Mouse (Mus musculus) gastrocnemius, adult 18-20 months (tissue): ENCODE data around the gene Trim2. TPM values are rescaled to one million over a fixed set of nuclear protein-coding genes. Genes with fewer than 3 reads are reported as not detected.
A peak's percentile ranks its signal among the peaks of the same experiment; 100 is the strongest.

Source experiments
- DNase-seq: peaks from one replicate; pipeline ENCODE4 v3.0.0; 2021; ENCODE audit warnings: low spot score
- total RNA-seq, 2 experiments: library from RNA; stranded (reverse); gene quantifications; 2 replicates each; pipeline ENCODE4 v1.2.3; 2021

Gene Trim2
- total RNA-seq, 2 experiments from 2014 or later = 1.4 to 1.8 TPM

DNA sequence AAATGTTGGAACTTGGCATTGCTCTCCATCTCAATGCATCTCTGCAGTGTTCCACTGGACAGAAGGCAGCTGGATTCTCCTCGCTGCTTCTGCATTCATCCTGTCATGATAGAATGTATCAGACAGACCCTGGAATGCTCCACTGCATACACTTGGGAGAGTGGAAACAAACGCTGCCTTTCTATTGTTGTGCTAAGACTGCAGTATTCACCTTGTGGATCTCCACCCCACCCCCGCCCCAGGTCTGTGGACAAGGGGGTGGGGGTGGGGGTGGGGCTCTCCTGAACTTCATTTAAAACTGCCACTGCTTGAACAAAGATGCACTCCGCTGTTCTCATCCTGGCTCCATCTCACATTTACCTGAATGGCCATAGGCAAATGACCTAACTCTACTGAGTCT, 112.8 kb downstream of the Trim2 start:
- DNase-seq = no peak

DNA sequence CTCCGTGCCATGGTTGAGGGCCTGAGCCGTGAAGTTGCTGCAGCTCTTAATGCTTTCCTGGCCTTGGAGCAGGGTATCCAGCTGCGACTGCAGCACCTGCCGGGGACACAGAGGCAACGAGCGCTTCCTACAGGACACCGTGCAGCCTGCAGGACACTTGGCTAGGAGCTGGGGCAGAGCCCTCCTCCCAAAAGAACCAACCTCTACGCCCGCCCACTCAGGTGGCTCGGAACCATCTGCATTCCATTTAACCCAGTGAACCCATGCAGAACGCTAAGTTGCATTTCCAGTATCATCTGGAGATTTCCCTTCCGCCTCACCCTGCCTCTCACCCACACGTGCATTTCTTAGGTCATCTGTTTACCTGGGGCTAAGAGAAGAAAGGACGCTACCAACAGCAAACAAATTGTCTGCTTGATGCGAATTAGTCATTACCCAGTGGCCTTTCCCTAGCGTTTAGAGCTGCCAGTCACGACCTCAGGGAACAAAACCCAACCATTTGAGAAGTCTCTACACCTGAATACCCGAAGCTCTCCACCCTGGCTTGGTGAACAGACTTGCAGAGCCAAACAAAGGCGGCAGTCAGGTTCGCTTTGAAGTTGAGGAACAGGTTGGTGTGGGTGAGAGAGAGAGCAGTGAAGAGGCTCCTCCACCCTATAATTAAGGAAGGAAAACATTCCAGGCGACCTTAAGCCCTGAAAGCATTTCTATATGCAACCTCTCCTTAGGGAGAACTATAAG, 115.4 kb downstream of the Trim2 start:
- DNase-seq = no peak

DNA sequence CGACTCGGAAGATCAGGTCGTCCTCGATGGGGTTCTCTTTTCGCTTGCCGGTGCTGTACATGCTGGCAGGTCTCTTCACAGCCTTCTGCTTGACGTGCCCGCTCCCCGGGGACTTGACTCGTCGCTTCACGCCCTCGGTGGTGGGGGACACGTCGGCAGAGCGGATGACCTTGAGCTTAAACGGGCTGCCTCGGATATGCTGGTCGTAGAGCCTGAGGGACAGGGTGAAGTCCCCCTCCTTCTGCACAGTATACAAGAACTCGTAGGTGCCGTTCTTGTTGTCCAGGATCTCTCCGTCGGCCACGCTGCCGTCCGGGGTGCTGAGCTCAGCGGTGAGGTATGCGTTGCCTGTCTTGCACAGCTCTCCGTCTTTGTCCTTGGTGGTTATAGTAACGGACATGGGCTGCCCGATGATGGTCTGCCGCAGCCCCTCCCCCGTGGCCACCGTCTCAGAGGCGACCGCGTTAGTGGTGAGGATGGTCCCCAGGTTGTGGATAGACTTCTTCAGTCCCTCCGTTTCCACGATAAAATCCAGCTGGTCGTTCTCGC, 116.1 kb downstream of the Trim2 start:
- DNase-seq = no peak

GRCm38 (mm10) chr3:84189629-84190173, 117.0 kb downstream of the Trim2 start:
- no peak for DNase-seq

- no peak for DNase-seq
These were observed 125.0 kb downstream of the Trim2 start for GRCm38 (mm10) chr3:84181717-84182116.

- no peak for DNase-seq
These were observed 125.6 kb downstream of the Trim2 start for GRCm38 (mm10) chr3:84181102-84181501.

- DNase-seq = no peak
These were observed 126.4 kb downstream of the Trim2 start for GRCm38 (mm10) chr3:84180304-84180703.

DNA sequence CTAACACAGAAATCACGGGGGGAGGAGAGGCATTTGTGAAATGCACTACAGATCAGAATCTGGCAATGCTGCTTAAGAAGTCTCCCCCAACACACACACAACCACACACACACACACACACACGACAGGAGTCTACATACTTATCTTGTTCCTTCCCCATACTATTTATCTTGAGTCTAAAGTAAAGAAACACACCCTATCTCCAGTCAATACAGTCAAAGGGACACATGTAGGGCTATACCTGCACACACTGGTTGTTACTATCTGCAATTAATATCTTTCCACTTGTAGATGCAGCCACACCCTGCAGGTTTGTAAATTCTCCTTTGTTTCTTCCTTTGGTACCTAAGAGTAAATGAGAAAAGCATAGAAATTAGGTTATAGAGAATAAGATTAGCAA, 128.8 kb downstream of the Trim2 start:
- DNase-seq = no peak

DNA sequence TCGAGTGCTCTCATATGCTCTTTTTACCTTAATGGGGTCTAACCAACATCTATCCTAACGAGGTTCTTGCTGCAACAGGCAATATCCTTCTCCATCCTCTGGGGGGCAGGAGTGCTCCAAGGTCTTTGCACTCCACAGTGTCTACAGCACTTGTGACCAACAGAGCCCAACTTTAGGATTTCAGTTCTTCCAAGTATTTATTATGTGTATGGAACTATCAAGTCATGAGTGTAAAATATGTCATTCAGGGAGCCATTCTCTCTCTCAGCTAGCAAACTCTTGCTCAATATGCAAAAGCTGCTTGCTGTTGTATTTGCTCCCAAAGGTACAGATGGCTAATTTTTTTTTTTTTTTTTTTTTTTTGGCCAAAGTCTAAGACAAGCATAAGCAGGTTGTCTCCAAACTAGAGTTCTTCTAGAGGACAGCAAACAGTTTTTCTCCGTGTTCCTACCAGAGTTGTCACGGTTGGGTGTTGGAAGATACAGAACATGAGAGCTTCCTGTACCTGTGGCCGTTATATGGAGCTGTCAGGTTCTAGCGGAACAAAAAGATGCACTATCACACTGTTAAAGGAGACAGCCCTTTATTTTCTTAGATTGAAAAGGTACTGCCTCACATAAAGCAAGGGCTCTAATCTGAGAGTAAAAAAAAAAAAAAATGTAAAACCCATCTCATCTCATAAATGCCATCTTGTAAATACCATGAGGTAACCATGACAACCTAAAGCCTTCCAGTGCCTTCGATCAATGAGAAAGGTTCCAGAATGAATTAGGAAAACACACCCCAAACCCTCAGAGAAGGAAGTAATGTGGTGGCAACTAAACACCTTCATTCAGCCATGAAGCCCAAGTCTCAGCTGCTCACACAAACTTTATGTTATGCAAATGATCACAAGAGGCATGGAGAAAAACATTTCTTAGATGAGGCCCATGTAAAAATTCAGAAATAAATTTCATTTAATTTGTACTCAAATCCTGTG, 131.1 kb downstream of the Trim2 start:
- DNase-seq = peak; percentile 71

DNA sequence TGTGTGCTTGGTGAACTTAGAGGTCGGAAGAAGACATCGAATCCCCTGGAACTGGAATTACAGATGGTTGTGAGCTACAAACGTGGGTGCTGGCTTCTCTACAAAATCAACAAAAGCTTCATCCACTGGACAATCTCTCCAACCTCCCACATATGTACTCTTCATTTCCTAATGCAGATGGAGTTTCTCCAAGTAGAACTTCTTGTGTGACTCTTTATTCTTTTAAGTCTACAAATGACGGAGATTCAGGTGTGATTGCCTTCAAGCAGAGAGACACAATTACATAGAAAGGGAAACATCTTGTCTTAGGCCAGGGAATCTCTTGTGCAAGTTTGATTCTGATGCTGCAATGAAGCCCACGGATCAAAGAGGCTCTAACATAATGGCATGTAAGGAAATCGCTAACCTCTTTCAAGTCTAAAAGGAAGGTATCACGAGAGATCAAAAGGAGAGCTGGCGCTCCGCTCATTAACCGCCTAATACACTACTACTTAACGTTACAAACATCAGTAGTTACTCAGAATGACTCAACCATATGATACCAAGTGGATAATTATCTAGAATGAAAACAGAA, 133.0 kb downstream of the Trim2 start, which contains the start of gene Gm6525:
Gm6525 (plus strand) TSS at position 524 of the 574 bp plus-strand sequence.
- no peak for DNase-seq

DNA sequence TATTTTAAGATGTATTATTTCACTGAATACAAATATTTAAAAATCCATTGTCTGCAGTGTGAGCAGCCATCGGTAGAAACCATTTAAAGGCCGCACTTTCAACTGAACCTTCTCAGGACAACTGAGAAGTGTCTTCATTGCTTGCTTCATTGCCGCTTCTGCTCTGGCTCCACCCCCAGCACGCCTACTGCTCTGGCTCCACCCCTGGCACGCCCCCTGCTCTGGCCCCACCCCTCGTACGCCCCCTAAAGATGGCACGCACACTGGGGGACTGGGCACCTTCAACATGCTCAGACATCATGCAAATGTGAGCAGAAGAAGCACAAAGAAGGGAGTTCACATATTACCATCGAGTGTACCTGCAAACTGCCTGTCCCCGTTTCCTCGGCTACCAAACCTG, 134.3 kb downstream of the Trim2 start:
- no peak for DNase-seq

DNA sequence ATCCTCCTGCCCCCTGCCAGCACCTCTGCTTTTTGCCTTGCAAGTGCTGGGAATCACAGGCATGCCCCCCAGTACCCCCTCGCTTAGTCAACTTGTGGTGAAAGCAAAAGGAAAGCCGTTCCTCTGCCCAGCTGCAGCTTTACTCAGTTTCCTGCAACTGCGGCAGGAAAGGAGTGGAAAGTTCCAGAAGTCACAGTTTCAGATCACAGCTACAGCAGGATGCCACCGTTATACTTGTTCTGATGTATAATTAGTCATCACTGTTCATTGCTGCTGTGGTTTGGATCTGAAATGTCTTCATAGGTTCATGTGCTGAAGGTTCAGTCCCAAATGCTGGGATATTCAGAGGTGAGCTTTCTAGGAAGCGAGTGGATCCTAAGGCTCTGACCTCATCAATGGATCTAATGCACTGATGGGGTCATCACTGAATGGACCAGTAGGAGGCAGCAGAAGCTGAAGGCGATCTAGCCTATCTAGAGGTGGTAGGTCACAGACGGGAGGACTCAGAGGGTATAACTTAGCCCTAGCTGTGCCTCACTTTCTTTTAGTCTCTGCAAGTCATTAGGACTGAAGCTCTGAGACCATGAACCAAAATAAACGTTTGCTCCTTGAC, 137.2 kb downstream of the Trim2 start:
- DNase-seq = no peak

GRCm38 (mm10) chr3:84168943-84169342, 137.7 kb downstream of the Trim2 start:
- DNase-seq = no peak

- DNase-seq = no peak
These were observed 140.6 kb downstream of the Trim2 start for GRCm38 (mm10) chr3:84166073-84166472.

DNA sequence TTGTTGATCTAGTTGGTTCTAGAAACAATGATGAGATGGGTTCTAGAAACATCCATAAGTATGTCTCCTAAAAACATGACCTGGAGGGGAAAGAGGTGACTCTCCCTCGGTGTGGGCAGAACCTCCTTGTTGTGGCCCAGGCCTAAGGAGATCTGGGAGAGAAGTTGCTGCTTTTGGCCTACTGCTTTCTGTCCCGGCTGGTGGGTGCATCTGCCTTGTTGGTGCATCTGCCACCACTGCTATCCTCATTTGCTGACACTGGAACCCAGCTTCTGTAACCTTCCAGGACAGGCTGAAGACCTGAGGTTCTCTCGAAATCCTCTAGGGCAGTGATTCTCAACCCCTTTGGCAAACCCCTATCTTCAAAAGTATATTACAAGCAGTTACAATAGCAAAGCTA, 141.3 kb downstream of the Trim2 start:
- no peak for DNase-seq

GRCm38 (mm10) chr3:84157559-84158350, 148.9 kb downstream of the Trim2 start:
- DNase-seq = no peak

- DNase-seq = no peak
These were observed 149.7 kb downstream of the Trim2 start for GRCm38 (mm10) chr3:84157011-84157410.

GRCm38 (mm10) chr3:84156105-84156504, 150.6 kb downstream of the Trim2 start:
- DNase-seq = no peak

GRCm38 (mm10) chr3:84155558-84156006, 151.1 kb downstream of the Trim2 start, which contains the start of gene Mnd1:
Mnd1 (minus strand) TSS chr3:84155786.
- DNase-seq = peak; percentile 99

DNA sequence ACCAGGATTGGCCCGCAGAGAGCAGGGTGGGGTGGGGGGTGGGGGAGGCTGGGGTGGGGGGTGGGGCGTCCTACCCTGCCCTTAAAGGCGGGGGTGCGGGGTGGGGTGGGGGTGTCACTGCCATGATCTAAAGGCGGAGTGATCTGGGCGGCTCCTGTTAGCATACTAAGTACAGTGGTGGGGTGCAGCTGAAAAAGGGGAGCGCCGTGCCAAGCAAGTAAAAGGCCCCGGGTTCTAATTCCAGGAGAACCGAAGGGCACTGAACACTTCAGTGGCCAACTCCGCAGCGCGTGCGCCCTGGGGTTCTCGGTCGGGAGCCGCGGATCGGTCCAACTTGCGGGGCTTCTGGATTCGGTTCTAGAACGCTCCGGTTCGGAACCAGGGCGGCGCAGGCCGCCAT, 151.5 kb downstream of the Trim2 start:
- DNase-seq = no peak
